In the genomic region with DNA sequence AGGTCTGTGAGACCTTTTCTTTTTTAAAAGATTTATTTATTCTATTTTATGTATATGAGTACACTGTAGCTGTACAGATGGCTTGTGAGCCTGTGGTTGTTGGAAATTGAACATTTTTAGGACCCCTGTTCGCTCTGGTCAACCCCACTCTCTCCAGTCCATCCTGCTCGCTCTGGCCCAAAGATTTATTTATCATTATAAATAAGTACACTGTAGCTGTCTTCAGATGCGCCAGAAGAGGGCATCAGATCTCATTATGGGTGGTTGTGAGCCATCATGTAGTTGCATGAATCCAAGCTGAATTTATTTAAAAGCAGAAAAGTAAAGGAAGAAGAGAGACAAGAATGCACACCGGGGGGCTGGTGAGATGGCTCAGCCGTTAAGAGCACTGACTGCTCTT, we compare ENCODE assay signal across 27 mouse cellular contexts. TPM values are rescaled to one million over a fixed set of nuclear protein-coding genes. Genes with fewer than 3 reads are reported as not detected.
DNase-seq lines count a peak whose midpoint lies in the region; ATAC-seq and TF ChIP-seq lines count a peak whose summit lies in the region.
"Had no signal": no experiment of that assay in that cellular context is flagged by ENCODE, and none has a peak within 500 bp of the region (broad histone marks: within the 10 kb centered on the region; RNA-seq: fewer than 3 reads in every experiment).

No protein-coding gene starts in this region.

- WGBS in hindbrain, postnatal 0 days: 75% methylated on average over 5 of the region's 5 CpGs
- 82% methylated on average over 5 of the region's 5 CpGs for WGBS in hindbrain, embryonic 16.5 days
- 76% methylated on average over 5 of the region's 5 CpGs for WGBS in midbrain, postnatal 0 days
- WGBS in midbrain, embryonic 11.5 days: 72% methylated on average over 5 of the region's 5 CpGs

- H3K9ac ChIP-seq in hindbrain, postnatal 0 days (replicated peaks; ENCODE audit: low read length): no peak overlapping the region
- H3K9ac ChIP-seq in hindbrain, embryonic 16.5 days (ENCODE audit: low read depth, low read length): no peak overlapping the region
- no peak overlapping the region for H3K9ac ChIP-seq in midbrain, postnatal 0 days (replicated peaks; ENCODE audit: low read length, poor library complexity, severe bottlenecking)
- no peak overlapping the region for H3K9ac ChIP-seq in midbrain, embryonic 11.5 days (ENCODE audit: low read length)
- H3K9ac ChIP-seq: forebrain, embryonic 13.5 days; heart, embryonic 15.5 days; hindbrain, embryonic 12.5 days; liver, embryonic 15.5 days; midbrain, embryonic 15.5 days had no signal

- no peaks in the 10 kb centered on the region for H3K4me1 ChIP-seq in hindbrain, postnatal 0 days (ENCODE audit: insufficient read depth, low read length)
- H3K4me1 ChIP-seq in hindbrain, embryonic 16.5 days (ENCODE audit: control insufficient read depth, insufficient read depth, low read depth, low read length): no peaks in the 10 kb centered on the region
- H3K4me1 ChIP-seq in midbrain, postnatal 0 days (ENCODE audit: insufficient read depth, low read length): no peaks in the 10 kb centered on the region
- no peaks in the 10 kb centered on the region for H3K4me1 ChIP-seq in midbrain, embryonic 11.5 days (ENCODE audit: control insufficient read depth, insufficient read depth, low read length)
- H3K4me1 ChIP-seq: forebrain, embryonic 13.5 days; heart, embryonic 15.5 days; hindbrain, embryonic 12.5 days; midbrain, embryonic 15.5 days had no signal

- no peak overlapping the region for H3K4me3 ChIP-seq in hindbrain, postnatal 0 days (ENCODE audit: low read length)
- H3K4me3 ChIP-seq in hindbrain, embryonic 16.5 days (ENCODE audit: low read length): no peak overlapping the region
- no peak overlapping the region for H3K4me3 ChIP-seq in left cerebral cortex, adult 2 months
- H3K4me3 ChIP-seq in midbrain, postnatal 0 days (ENCODE audit: low read depth, low read length): no peak overlapping the region
- H3K4me3 ChIP-seq in midbrain, embryonic 11.5 days (ENCODE audit: low read depth, low read length): no peak overlapping the region
- H3K4me3 ChIP-seq: forebrain, embryonic 13.5 days; heart, embryonic 10.5 days; heart, embryonic 15.5 days; hindbrain, embryonic 12.5 days; liver, embryonic 15.5 days; midbrain, embryonic 15.5 days had no signal

- no peaks in the 10 kb centered on the region for H3K27me3 ChIP-seq in hindbrain, postnatal 0 days (ENCODE audit: insufficient read depth, low read length)
- H3K27me3 ChIP-seq in hindbrain, embryonic 16.5 days (replicated peaks; ENCODE audit: control insufficient read depth, insufficient read depth, low read length): no peaks in the 10 kb centered on the region
- no peaks in the 10 kb centered on the region for H3K27me3 ChIP-seq in midbrain, postnatal 0 days (ENCODE audit: insufficient read depth, low read length)
- no peaks in the 10 kb centered on the region for H3K27me3 ChIP-seq in midbrain, embryonic 11.5 days (ENCODE audit: control insufficient read depth, insufficient read depth, low read length)
- H3K27me3 ChIP-seq: forebrain, embryonic 13.5 days; heart, embryonic 15.5 days; hindbrain, embryonic 12.5 days; liver, embryonic 15.5 days; midbrain, embryonic 15.5 days; Patski had no signal

- peak; percentile 30; the same call in 1 of the 2 replicates for TF ChIP-seq CTCF in hindbrain, postnatal 0 days (IDR thresholded peaks at IDR 0.05; ENCODE audit: low read depth)
- peak; percentile 23 for TF ChIP-seq CTCF in left cerebral cortex, adult 2 months (IDR thresholded peaks at IDR 0.05)
- peak; percentile 51 for TF ChIP-seq CTCF in midbrain, postnatal 0 days (IDR thresholded peaks at IDR 0.05)

- intact Hi-C loops in left cerebral cortex, adult 2 months (cut with DNase I): no loop called here

- peaks cover 27% of the 10 kb centered on the region for H3K36me3 ChIP-seq in hindbrain, postnatal 0 days (ENCODE audit: insufficient read depth, low read length)
- peaks cover 23% of the 10 kb centered on the region for H3K36me3 ChIP-seq in hindbrain, embryonic 16.5 days (ENCODE audit: control insufficient read depth, insufficient read depth, low read length)
- H3K36me3 ChIP-seq in midbrain, postnatal 0 days (ENCODE audit: insufficient read depth, low read length): peaks cover 22% of the 10 kb centered on the region
- no peaks in the 10 kb centered on the region; the same call in 1 of the 2 replicates for H3K36me3 ChIP-seq in midbrain, embryonic 11.5 days (ENCODE audit: control insufficient read depth, insufficient read depth, low read length)

- H3K9me3 ChIP-seq in hindbrain, postnatal 0 days (ENCODE audit: low read length): no peaks in the 10 kb centered on the region
- H3K9me3 ChIP-seq in hindbrain, embryonic 16.5 days (ENCODE audit: control insufficient read depth, low read length): no peaks in the 10 kb centered on the region
- no peaks in the 10 kb centered on the region for H3K9me3 ChIP-seq in midbrain, postnatal 0 days (ENCODE audit: low read length)
- H3K9me3 ChIP-seq in midbrain, embryonic 11.5 days (ENCODE audit: control insufficient read depth, low read length): no peaks in the 10 kb centered on the region
- H3K9me3 ChIP-seq: forebrain, embryonic 13.5 days; heart, embryonic 10.5 days; heart, embryonic 15.5 days; hindbrain, embryonic 12.5 days; liver, embryonic 15.5 days; midbrain, embryonic 15.5 days had no signal

- no peak overlapping the region for H3K4me2 ChIP-seq in hindbrain, postnatal 0 days (ENCODE audit: low read depth, low read length)
- no peak overlapping the region for H3K4me2 ChIP-seq in hindbrain, embryonic 16.5 days (ENCODE audit: low read length)
- no peak overlapping the region for H3K4me2 ChIP-seq in midbrain, postnatal 0 days (ENCODE audit: low read depth, low read length, poor library complexity, severe bottlenecking)
- no peak overlapping the region for H3K4me2 ChIP-seq in midbrain, embryonic 11.5 days
- H3K4me2 ChIP-seq: forebrain, embryonic 13.5 days; heart, embryonic 15.5 days; hindbrain, embryonic 12.5 days; liver, embryonic 15.5 days; midbrain, embryonic 15.5 days had no signal

- ATAC-seq in hindbrain, postnatal 0 days: no peak
- ATAC-seq in hindbrain, embryonic 16.5 days: no peak
- ATAC-seq in midbrain, postnatal 0 days (ENCODE audit: low FRiP score): no peak
- ATAC-seq in midbrain, embryonic 11.5 days (ENCODE audit: low FRiP score): no peak
- ATAC-seq: forebrain, embryonic 13.5 days; midbrain, embryonic 15.5 days; Patski had no signal

- H3K27ac ChIP-seq in hindbrain, postnatal 0 days: no peak overlapping the region
- H3K27ac ChIP-seq in hindbrain, embryonic 16.5 days (ENCODE audit: low read depth, low read length): no peak overlapping the region
- H3K27ac ChIP-seq in left cerebral cortex, adult 2 months: no peak overlapping the region
- no peak overlapping the region for H3K27ac ChIP-seq in midbrain, postnatal 0 days (ENCODE audit: low read depth, low read length)
- H3K27ac ChIP-seq in midbrain, embryonic 11.5 days (ENCODE audit: low read depth, low read length): no peak overlapping the region
- H3K27ac ChIP-seq: forebrain, embryonic 13.5 days; heart, embryonic 10.5 days; heart, embryonic 15.5 days; hindbrain, embryonic 12.5 days; liver, embryonic 15.5 days; midbrain, embryonic 15.5 days had no signal

- no peak for DNase-seq in hindbrain, postnatal 0 days (ENCODE audit: low spot score)
- DNase-seq in left cerebral cortex, adult 2 months (ENCODE audit: extremely low spot score in 1 of 2, low spot score in 2 of 2): no peak
- no peak for DNase-seq in left cerebral cortex, adult 8-10 months (ENCODE audit: low spot score in 2 of 2)
- no peak for DNase-seq in midbrain, postnatal 0 days (ENCODE audit: low spot score)
- no peak for DNase-seq in midbrain, embryonic 11.5 days (ENCODE audit: low spot score, missing footprints)
- no peak for DNase-seq in thymus, postnatal 0 days (ENCODE audit: low spot score)
- DNase-seq: adrenal gland, postnatal 10 days; cerebellum, adult 8-10 months; cerebellum, postnatal 36 days; gastrocnemius, postnatal 36 days; heart, postnatal 36 days; kidney, adult 8-10 months; kidney, postnatal 14 days; left cerebral cortex, postnatal 4 days; lung, postnatal 10 days; right cerebral cortex, adult 18-20 months; spleen, adult 18-20 months; thymus, adult 2 months; thymus, postnatal 4 days had no signal

RNA-seq across cellular contexts. Expression of gene Mief2, which starts 7.0 kb away (rescaled TPM):
- total RNA-seq in hindbrain, postnatal 0 days (2014; rRNA removed): 38.0 and 40.6 TPM in 2 replicates
- 24.8 and 26.0 TPM in 2 replicates for polyA plus RNA-seq in hindbrain, postnatal 0 days (2015; fragmentation: Nextera tagmentation; extraction: Ambion mirVana)
- polyA plus RNA-seq in hindbrain, embryonic 16.5 days (2015; fragmentation: Nextera tagmentation; extraction: Ambion mirVana): 26.2 and 29.7 TPM in 2 replicates
- total RNA-seq in left cerebral cortex, adult 2 months (2021): 10 to 100 TPM; 17.9 to 20.8 TPM
- total RNA-seq in left cerebral cortex, adult 8-10 months (2022): 10 to 100 TPM; 18.3 to 24.8 (median 19.8) TPM
- total RNA-seq in midbrain, postnatal 0 days (2014; rRNA removed): 36.6 and 37.9 TPM in 2 replicates
- polyA plus RNA-seq in midbrain, postnatal 0 days (2015; fragmentation: Nextera tagmentation; extraction: Ambion mirVana): 24.0 and 25.3 TPM in 2 replicates
- polyA plus RNA-seq in midbrain, embryonic 11.5 days (2014; fragmentation: Nextera tagmentation; extraction: Ambion mirVana): 10.2 and 13.6 TPM in 2 replicates
- polyA plus RNA-seq in thymus, postnatal 0 days (2015; fragmentation: Nextera tagmentation; extraction: Ambion mirVana): 10.3 and 11.0 TPM in 2 replicates

RNA-seq across cellular contexts. Expression of gene Flii, which starts 8.1 kb away (rescaled TPM):
- 77.1 and 112 TPM in 2 replicates for total RNA-seq in hindbrain, postnatal 0 days (2014; rRNA removed)
- 39.9 and 42.7 TPM in 2 replicates for polyA plus RNA-seq in hindbrain, postnatal 0 days (2015; fragmentation: Nextera tagmentation; extraction: Ambion mirVana)
- polyA plus RNA-seq in hindbrain, embryonic 16.5 days (2015; fragmentation: Nextera tagmentation; extraction: Ambion mirVana): 73.3 and 84.8 TPM in 2 replicates
- 10 to 100 TPM; 65.0 to 65.3 TPM for total RNA-seq in left cerebral cortex, adult 2 months (2021)
- 10 to 100 TPM; 61.2 to 73.0 (median 62.4) TPM for total RNA-seq in left cerebral cortex, adult 8-10 months (2022)
- 64.9 and 92.7 TPM in 2 replicates for total RNA-seq in midbrain, postnatal 0 days (2014; rRNA removed)
- polyA plus RNA-seq in midbrain, postnatal 0 days (2015; fragmentation: Nextera tagmentation; extraction: Ambion mirVana): 42.7 and 46.0 TPM in 2 replicates
- polyA plus RNA-seq in midbrain, embryonic 11.5 days (2014; fragmentation: Nextera tagmentation; extraction: Ambion mirVana): 52.3 and 59.3 TPM in 2 replicates
- 72.6 and 78.7 TPM in 2 replicates for polyA plus RNA-seq in thymus, postnatal 0 days (2015; fragmentation: Nextera tagmentation; extraction: Ambion mirVana)

RNA-seq across cellular contexts. Expression of gene Llgl1, which starts 35.7 kb away (rescaled TPM):
- total RNA-seq in hindbrain, postnatal 0 days (2014; rRNA removed): 60.2 and 75.5 TPM in 2 replicates
- 35.2 and 36.7 TPM in 2 replicates for polyA plus RNA-seq in hindbrain, postnatal 0 days (2015; fragmentation: Nextera tagmentation; extraction: Ambion mirVana)
- polyA plus RNA-seq in hindbrain, embryonic 16.5 days (2015; fragmentation: Nextera tagmentation; extraction: Ambion mirVana): 42.9 and 52.3 TPM in 2 replicates
- total RNA-seq in left cerebral cortex, adult 2 months (2021): 10 to 100 TPM; 37.8 to 37.9 TPM
- 10 to 100 TPM; 40.0 to 42.3 (median 40.8) TPM for total RNA-seq in left cerebral cortex, adult 8-10 months (2022)
- 38.0 and 46.8 TPM in 2 replicates for total RNA-seq in midbrain, postnatal 0 days (2014; rRNA removed)
- polyA plus RNA-seq in midbrain, postnatal 0 days (2015; fragmentation: Nextera tagmentation; extraction: Ambion mirVana): 25.8 and 26.8 TPM in 2 replicates
- 87.8 and 101 TPM in 2 replicates for polyA plus RNA-seq in midbrain, embryonic 11.5 days (2014; fragmentation: Nextera tagmentation; extraction: Ambion mirVana)
- polyA plus RNA-seq in thymus, postnatal 0 days (2015; fragmentation: Nextera tagmentation; extraction: Ambion mirVana): 27.0 and 29.0 TPM in 2 replicates

RNA-seq across cellular contexts. Expression of gene Top3a, which starts 42.0 kb away (rescaled TPM):
- total RNA-seq in hindbrain, postnatal 0 days (2014; rRNA removed): 10.5 and 11.0 TPM in 2 replicates
- polyA plus RNA-seq in hindbrain, postnatal 0 days (2015; fragmentation: Nextera tagmentation; extraction: Ambion mirVana): 3.9 and 4.6 TPM in 2 replicates
- polyA plus RNA-seq in hindbrain, embryonic 16.5 days (2015; fragmentation: Nextera tagmentation; extraction: Ambion mirVana): 7.7 and 9.4 TPM in 2 replicates
- 1 to 10 TPM; 5.0 to 6.1 TPM for total RNA-seq in left cerebral cortex, adult 2 months (2021)
- total RNA-seq in left cerebral cortex, adult 8-10 months (2022): 1 to 10 TPM; 5.4 to 7.2 (median 6.6) TPM
- 8.1 and 10.9 TPM in 2 replicates for total RNA-seq in midbrain, postnatal 0 days (2014; rRNA removed)
- 3.6 and 4.1 TPM in 2 replicates for polyA plus RNA-seq in midbrain, postnatal 0 days (2015; fragmentation: Nextera tagmentation; extraction: Ambion mirVana)
- polyA plus RNA-seq in midbrain, embryonic 11.5 days (2014; fragmentation: Nextera tagmentation; extraction: Ambion mirVana): 16.0 and 17.4 TPM in 2 replicates
- 13.5 and 14.5 TPM in 2 replicates for polyA plus RNA-seq in thymus, postnatal 0 days (2015; fragmentation: Nextera tagmentation; extraction: Ambion mirVana)

RNA-seq across cellular contexts. Expression of gene Smcr8, which starts 42.1 kb away (rescaled TPM):
- total RNA-seq in hindbrain, postnatal 0 days (2014; rRNA removed): 14.6 and 15.2 TPM in 2 replicates
- 3.1 TPM in 2 replicates for polyA plus RNA-seq in hindbrain, postnatal 0 days (2015; fragmentation: Nextera tagmentation; extraction: Ambion mirVana)
- polyA plus RNA-seq in hindbrain, embryonic 16.5 days (2015; fragmentation: Nextera tagmentation; extraction: Ambion mirVana): 4.8 and 6.7 TPM in 2 replicates
- total RNA-seq in left cerebral cortex, adult 2 months (2021): 10 to 100 TPM; 31.0 to 32.6 TPM
- 10 to 100 TPM; 31.7 to 35.9 (median 32.7) TPM for total RNA-seq in left cerebral cortex, adult 8-10 months (2022)
- 14.2 and 18.1 TPM in 2 replicates for total RNA-seq in midbrain, postnatal 0 days (2014; rRNA removed)
- polyA plus RNA-seq in midbrain, postnatal 0 days (2015; fragmentation: Nextera tagmentation; extraction: Ambion mirVana): 3.6 and 4.0 TPM in 2 replicates
- polyA plus RNA-seq in midbrain, embryonic 11.5 days (2014; fragmentation: Nextera tagmentation; extraction: Ambion mirVana): 9.2 and 10.1 TPM in 2 replicates
- 4.7 TPM in 2 replicates for polyA plus RNA-seq in thymus, postnatal 0 days (2015; fragmentation: Nextera tagmentation; extraction: Ambion mirVana)
